Mouse (Mus musculus) brown adipose tissue, adult 24 weeks (tissue): ENCODE measurements around the gene Ifna4. TPM values are rescaled to one million over a fixed set of nuclear protein-coding genes. Genes with fewer than 3 reads are reported as not detected.
A peak's percentile ranks its signal among the peaks of the same experiment; 100 is the strongest.

Source experiments
- H3K27ac ChIP-seq: fragments of 200-500 bp; replicated peaks from 2 replicates; pipeline ENCODE4 v1.5.1; 2012; ENCODE audit warnings: low read depth, mild to moderate bottlenecking, low read length
- H3K4me1 ChIP-seq: fragments of 200-500 bp; 2 replicates; pipeline ENCODE4 v1.6.1; 2012; ENCODE audit warnings: low read length, mixed read lengths; ENCODE audit not compliant: control insufficient read depth, insufficient read depth, insufficient read length
- H3K4me3 ChIP-seq: fragments of 200-500 bp; 2 replicates; pipeline ENCODE4 v1.5.1; 2012; ENCODE audit warnings: low read depth, mild to moderate bottlenecking, low read length, moderate library complexity; ENCODE audit not compliant: insufficient read depth
- polyA plus RNA-seq: library from polyadenylated mRNA; stranded (reverse); fragments of >200 nt; gene quantifications from 2 replicates; pipeline ENCODE4 v1.2.4, GENCODE M21; 2012; ENCODE audit not compliant: missing spikeins, insufficient read depth, insufficient read length

The Ifna4 gene
- polyA plus RNA-seq, 1 experiment: not detected

GRCm38 (mm10) chr4:88845334-88845733 is 3.7 kb downstream of the Ifna4 start:
- H3K27ac ChIP-seq: no peak overlapping the region
- no peak overlapping the region for H3K4me3 ChIP-seq
- no peaks in the 10 kb centered on the region for H3K4me1 ChIP-seq

DNA sequence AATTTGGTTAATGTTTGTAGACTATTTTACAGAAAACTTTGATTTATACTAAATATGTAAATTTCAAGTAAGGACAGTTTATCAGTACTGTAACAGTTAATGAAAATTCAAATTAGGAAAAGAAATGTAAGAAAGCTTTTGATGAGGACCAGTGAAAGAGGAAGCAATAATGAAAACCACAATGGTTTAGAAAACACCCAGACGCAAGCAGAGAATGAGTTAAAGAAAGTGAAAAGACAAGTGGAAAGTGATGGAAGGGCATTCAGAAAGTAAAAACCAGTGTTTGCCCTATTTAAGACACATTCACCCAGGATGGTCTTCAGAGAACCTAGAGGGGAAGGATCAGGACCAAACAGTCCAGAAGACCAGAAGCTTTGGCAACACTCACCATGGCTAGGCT is 8.0 kb downstream of the Ifna4 start, which contains the start of gene Ifna1:
Gene Ifna1, plus strand, starts transcription at position 390 of the 400 bp plus-strand sequence.
- no peak within 1 kb of the TSS for H3K27ac ChIP-seq

DNA sequence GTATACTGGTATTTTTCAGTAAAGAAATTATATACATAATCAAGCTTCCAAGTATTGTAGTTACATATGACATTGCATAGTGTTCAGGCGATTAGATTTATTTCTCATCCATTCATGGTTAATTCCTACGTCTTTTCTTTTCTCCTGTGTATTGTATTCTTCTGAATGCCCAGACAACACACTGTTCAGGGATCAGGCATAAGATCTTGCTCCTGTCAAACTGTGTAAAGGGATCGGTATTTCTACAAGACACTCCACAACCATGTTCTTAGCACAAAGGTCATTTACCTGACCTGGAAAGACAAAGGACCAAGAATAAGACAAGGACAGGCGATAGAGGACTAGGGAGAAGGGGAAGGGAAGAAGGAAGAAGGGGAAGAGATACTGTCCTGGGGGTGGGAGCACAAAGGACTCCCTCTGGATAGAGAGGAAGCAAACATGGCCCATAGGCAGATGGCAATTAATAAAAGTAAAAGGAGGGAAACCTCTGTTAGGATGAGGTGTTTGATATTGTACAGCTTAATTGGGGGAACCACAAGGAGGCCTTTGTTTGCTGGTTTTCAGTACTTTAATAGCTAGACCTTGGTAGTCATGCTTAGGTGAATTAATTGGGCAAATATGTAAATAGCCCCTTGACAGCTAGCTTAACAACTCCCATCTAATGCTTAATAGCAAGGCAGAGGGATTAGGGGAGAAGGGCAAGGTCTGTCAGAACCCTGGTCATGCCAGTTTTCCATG is 9.5 kb downstream of the Ifna4 start:
- Histone ChIP-seq H3K4me1 (no peaks in the 10 kb centered on the region), H3K4me3 (no peak overlapping the region), H3K27ac (no peak overlapping the region)

More for the DNA sequence above, 8.0 kb downstream of the Ifna4 start, which contains the start of gene Ifna1:
- Histone ChIP-seq H3K4me1 (no peaks in the 10 kb centered on the region), H3K4me3 (no peak within 1 kb of the TSS)

GRCm38 (mm10) chr4:88859214-88859613 is 17.6 kb downstream of the Ifna4 start:
- no peak overlapping the region for H3K27ac ChIP-seq
- no peak overlapping the region for H3K4me3 ChIP-seq

DNA sequence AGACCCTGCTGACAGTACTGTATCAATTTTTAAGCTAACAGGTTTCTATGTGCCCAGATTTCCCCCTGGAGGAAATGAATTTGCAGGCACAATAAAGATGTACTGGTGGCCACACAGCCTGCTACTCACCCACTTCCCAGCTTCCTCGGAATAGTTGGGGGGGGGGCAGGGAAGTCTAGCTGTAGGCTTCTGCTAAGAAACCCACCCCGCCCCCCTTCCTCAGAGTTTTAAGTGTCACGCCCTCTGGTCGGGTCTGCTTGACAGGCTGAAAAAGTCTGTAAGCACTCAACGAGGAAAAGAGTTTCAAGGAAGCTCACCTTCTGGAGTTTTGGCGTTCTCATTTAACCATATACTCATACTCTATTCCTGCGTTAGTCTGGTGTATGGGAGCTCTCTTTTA is 21.6 kb downstream of the Ifna4 start:
- Histone ChIP-seq H3K27ac (no peak overlapping the region), H3K4me1 (no peaks in the 10 kb centered on the region), H3K4me3 (no peak overlapping the region)

More at GRCm38 (mm10) chr4:88859214-88859613, 17.6 kb downstream of the Ifna4 start:
- no peaks in the 10 kb centered on the region for H3K4me1 ChIP-seq

DNA sequence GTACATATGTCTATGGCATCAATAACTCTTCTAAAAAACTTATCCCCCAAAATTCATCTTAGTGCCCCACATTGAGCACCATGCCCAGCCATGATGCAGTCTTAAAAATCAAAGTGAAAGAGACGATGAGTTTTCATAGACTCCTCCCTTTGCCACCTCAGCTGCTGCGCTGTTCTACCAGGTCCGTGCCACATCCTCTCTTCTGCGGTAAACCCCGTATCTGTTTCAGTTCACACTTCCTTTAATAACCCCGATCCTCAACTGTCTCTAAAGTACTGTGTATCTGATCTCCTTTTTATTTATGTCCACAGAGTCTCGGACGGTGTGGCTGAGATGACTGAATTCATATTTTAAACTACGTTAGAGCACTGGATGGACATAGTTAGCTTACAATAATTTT is 22.9 kb downstream of the Ifna4 start:
- H3K4me3 ChIP-seq: no peak overlapping the region
- no peak overlapping the region for H3K27ac ChIP-seq
- no peaks in the 10 kb centered on the region for H3K4me1 ChIP-seq

DNA sequence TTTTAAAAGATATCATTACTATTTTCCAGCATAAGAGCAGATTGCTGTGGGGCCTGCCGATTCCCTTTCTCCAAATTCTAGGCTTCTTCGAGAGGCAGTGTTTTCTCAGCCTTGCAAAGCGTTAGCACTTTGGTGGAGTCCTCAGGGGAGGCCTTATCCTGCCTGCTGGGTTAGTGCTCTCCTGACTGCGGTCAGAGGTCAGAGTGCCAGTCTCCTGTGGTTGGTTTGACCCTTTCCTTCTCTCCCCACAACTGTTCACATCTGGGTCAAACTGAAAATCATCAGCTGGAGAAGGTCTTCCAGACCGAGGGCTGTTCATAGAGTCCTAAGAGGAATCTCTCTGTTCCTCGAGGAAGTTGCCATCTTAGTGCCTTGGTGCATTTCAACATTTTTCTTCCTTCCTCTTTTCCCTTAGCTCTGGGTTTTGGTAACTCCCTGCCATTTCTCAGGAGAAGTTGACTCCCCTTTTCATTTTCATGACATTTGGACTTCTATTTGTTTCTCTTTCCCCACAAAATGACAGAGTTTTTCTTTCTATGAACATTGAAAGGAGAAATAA is 23.4 kb downstream of the Ifna4 start:
- Histone ChIP-seq H3K27ac (no peak overlapping the region), H3K4me3 (no peak overlapping the region), H3K4me1 (no peaks in the 10 kb centered on the region)

DNA sequence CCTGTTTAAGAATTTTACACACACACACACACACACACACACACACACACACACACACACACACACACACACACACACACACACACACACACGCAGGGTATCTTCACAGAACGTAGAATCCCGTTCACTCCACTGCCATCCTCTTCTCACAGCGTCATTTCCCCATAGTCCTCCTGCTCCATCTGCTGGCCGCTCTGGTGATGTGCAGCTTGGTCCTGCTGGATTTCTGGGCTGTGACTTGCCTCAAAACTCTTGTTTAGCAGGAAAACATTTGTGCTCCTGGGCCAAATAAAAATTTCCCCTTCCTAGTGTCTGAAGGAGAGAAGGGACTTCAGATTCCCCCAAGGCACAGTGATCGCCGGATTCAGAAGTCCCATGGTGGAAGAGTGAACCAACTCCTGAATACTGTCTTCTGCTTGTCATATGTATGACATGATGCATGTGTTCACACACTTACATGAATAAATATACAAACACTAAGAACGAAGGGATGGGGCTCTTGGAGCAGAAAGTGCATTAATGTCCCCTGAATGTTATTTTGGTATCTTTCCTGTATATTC is 25.8 kb downstream of the Ifna4 start:
- peak overlapping the region; percentile 70; the same call in 1 of the 2 replicates for H3K4me3 ChIP-seq
- H3K27ac ChIP-seq: no peak overlapping the region
- H3K4me1 ChIP-seq: no peaks in the 10 kb centered on the region

DNA sequence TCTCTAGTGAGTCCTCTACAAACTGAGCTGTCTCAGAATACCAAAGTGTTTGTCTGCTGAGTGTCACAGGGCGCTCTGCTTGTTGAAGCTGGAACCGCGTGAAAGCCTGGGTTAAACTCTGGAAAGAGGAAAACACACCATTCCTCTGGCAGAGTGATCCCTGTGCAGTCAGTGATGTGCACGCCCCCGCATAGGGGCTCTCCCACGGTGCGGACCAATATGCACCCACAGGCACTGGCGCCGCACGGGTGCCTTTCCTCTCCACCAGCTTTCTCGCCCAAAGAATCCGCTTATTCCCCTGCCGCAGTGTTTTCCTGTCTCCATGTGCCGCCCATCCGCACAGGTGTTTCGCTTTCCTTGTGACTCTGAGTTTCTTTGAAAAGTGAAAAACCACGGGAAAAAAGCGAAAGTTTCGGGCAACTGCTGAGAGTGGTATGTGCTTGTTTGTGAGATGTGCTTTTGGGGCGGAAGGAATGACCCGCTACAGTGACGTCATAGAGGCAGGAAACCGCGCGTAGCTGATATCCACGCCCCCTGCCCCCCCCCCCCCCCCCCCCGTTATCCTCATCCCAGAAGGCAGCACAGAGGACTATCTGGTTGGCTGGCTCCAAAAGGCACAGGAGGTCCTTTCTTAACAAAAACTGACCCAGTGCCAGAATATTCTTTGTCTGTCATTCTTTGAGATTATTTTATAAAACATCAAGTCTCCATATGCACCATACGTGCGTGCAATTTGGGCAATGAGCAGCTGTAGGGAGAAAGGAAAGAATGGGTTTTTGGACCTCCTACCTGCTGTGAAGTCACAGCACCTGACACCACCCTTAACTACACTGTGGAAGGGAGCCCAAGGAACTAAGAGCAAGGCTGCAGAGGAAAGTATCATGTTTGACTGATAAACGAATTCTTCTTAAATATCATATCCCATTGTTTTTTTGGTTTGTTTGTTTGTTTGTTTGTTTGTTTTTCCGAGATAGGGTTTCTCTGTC is 26.6 kb downstream of the Ifna4 start:
- Histone ChIP-seq H3K4me1 (no peaks in the 10 kb centered on the region), H3K27ac (peak overlapping the region; percentile 19; the same call in 1 of the 2 replicates), H3K4me3 (peak overlapping the region; percentile 70)

DNA sequence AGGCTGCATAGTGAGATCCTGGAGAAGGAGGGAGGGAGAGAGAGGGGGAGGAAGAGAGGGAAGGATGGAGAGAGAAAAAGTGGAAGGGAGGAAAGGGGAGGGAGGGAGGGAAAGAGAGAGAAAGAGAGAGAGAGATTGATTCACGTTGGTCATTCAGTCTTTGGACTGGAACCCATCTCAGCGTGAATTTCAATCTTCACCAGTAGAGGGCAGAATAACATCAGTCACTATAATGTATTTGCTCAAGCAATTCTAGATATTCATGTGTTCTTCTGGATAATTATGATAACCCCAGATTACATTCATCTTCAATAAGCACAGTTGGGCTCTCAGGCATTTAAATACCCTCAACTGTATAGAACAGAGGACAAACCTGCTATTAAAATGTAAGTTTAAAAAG is 31.0 kb downstream of the Ifna4 start:
- Histone ChIP-seq H3K27ac (no peak overlapping the region), H3K4me3 (no peak overlapping the region), H3K4me1 (no peaks in the 10 kb centered on the region)

DNA sequence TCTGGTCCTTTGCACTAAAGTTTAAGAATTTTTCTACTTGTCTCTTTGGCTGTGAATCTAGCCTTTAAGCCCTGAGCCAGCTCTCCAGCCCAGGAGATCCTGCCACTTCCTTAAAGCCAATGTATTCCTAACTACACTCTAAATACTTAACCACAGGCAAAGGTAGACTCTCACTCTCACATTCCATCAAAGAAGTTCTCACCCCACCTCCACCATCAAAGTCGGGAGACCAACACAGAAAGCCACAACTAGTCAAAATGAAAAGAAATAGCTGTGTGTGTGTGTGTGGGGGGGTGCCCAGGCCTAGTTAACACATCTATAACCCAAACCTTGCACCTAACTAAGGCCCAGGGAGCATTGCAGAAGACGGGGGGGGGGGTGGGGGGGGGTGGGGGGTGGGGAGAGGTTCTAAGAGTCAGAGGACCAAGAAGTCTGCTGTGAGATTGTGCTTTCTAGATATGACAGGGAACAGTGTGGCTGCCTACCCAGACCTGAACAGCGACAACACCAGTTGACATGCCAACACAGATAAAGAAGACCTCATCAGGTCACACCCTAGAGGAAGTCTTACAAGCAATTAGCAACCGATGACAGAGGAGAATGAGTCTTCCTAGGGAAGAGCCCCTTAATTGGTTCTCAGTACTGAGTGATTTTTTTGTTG is 33.9 kb downstream of the Ifna4 start:
- no peak overlapping the region for H3K4me3 ChIP-seq
- no peaks in the 10 kb centered on the region for H3K4me1 ChIP-seq

DNA sequence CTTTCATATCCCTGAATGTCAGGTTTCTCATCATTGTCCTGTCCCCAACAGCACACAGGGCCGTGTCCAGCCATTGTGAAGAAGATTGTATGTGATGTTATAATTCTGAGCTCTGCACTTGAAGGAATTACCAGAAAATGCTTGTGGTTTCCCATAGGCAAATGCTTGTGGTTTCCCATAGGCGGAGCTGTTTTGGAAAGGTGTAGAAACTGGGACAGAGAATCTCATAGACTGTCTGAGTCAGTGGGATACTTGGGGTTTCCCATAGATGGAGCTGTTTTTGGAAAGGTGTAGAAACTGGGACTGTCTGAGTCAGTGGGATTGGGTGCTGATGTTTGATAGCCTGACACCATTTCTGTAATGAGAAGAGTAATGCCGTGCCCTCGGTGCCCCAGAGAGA is 34.9 kb downstream of the Ifna4 start:
- Histone ChIP-seq H3K27ac (no peak overlapping the region), H3K4me3 (no peak overlapping the region), H3K4me1 (no peaks in the 10 kb centered on the region)

More for the DNA sequence above, 33.9 kb downstream of the Ifna4 start:
- no peak overlapping the region for H3K27ac ChIP-seq

GRCm38 (mm10) chr4:88878246-88878645 is 36.6 kb downstream of the Ifna4 start:
- H3K4me3 ChIP-seq: no peak overlapping the region
- no peaks in the 10 kb centered on the region for H3K4me1 ChIP-seq
- H3K27ac ChIP-seq: no peak overlapping the region

- no peak overlapping the region for H3K27ac ChIP-seq
- H3K4me1 ChIP-seq: no peaks in the 10 kb centered on the region
- H3K4me3 ChIP-seq: no peak overlapping the region
These were observed 37.1 kb downstream of the Ifna4 start for GRCm38 (mm10) chr4:88878772-88879171.
